8 mouse cellular contexts compared by ENCODE assay signal in the genomic region with DNA sequence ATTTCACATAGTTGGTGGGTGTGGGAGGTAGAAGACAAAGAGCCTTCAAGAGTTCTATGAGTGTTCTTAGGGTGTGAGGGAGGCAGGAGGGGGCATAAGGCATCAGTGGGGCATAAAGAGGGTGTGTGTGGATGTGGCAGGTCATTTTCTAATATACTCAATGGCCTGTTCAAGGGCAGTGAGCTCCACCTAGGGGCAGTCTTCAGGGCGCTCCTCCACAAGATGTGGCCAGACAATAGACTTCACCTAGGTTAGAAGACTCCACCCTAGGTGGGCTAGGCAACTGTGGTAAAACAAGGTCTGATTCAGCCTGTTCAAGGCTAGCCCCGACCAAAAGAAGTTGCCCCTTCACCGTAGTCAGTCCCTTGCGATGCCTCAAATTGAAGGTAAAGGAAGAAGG. TPM values are rescaled to one million over a fixed set of nuclear protein-coding genes. Genes with fewer than 3 reads are reported as not detected.
DNase-seq lines count a peak whose midpoint lies in the region; ATAC-seq lines count a peak whose summit lies in the region.

No protein-coding gene starts in this region.

- peak overlapping the region; percentile 42 for H3K4me3 ChIP-seq in megakaryocyte, embryonic 14.5 days (replicated peaks)

- H3K4me1 ChIP-seq in megakaryocyte, embryonic 14.5 days: peaks cover 38% of the 10 kb centered on the region

- peaks cover 21% of the 10 kb centered on the region for H3K36me3 ChIP-seq in megakaryocyte, embryonic 14.5 days (replicated peaks; ENCODE audit: low read length)

- H3K9me3 ChIP-seq in megakaryocyte, embryonic 14.5 days: peaks cover 4% of the 10 kb centered on the region

- peaks cover 2% of the 10 kb centered on the region for H3K27me3 ChIP-seq in megakaryocyte, embryonic 14.5 days (replicated peaks)

- no peak for ATAC-seq in CD4-positive, CD25-positive, alpha-beta regulatory T cell, adult 4 months
- ATAC-seq in megakaryocyte, adult 5-6 weeks (ENCODE audit: poor library complexity, severe bottlenecking): no peak

- peak; percentile 33 for DNase-seq in CD4-positive, CD25-positive, alpha-beta regulatory T cell, adult 2 months (ENCODE audit: low read depth, low spot score)
- DNase-seq in kidney, adult 9 months: peak; percentile 66
- DNase-seq in natural killer cell, adult 2 months (ENCODE audit: low spot score in 2 of 2): peak; percentile 24 to 26
- DNase-seq in ovary, postnatal 10 days (ENCODE audit: low spot score): no peak
- no peak for DNase-seq in Muller cell, postnatal 12 days (ENCODE audit: inconsistent ontology term)

RNA-seq across cellular contexts. Expression of a gene that starts 1.3 kb away (rescaled TPM):
- polyA plus RNA-seq in CD4-positive, CD25-positive, alpha-beta regulatory T cell, adult 4 months (2017; shearing (Covaris generic)): 10 to 100 TPM; 66.1 to 98.7 TPM
- polyA plus RNA-seq in megakaryocyte, embryonic 14.5 days (2012; ENCODE audit: insufficient read depth, low replicate concordance): 163 and 262 TPM in 2 replicates
- total RNA-seq in megakaryocyte, adult 5-6 weeks (2015): 8.9 and 14.9 TPM in 2 replicates
- total RNA-seq in megakaryocyte, adult 5-6 weeks (2017): 19.1 and 29.2 TPM in 2 replicates

RNA-seq across cellular contexts. Expression of a gene that starts 23.8 kb away (rescaled TPM):
- polyA plus RNA-seq in CD4-positive, CD25-positive, alpha-beta regulatory T cell, adult 4 months (2017; shearing (Covaris generic)): 10 to 100 TPM; 53.9 to 68.8 TPM
- polyA plus RNA-seq in megakaryocyte, embryonic 14.5 days (2012; ENCODE audit: insufficient read depth, low replicate concordance): 8.5 and 18.4 TPM in 2 replicates
- 19.2 and 27.7 TPM in 2 replicates for total RNA-seq in megakaryocyte, adult 5-6 weeks (2015)
- total RNA-seq in megakaryocyte, adult 5-6 weeks (2017): 38.1 and 49.8 TPM in 2 replicates

RNA-seq across cellular contexts. Expression of a gene that starts 28.8 kb away (rescaled TPM):
- polyA plus RNA-seq in CD4-positive, CD25-positive, alpha-beta regulatory T cell, adult 4 months (2017; shearing (Covaris generic)): not detected
- not detected in 2 replicates for polyA plus RNA-seq in megakaryocyte, embryonic 14.5 days (2012; ENCODE audit: insufficient read depth, low replicate concordance)
- not detected in 2 replicates for total RNA-seq in megakaryocyte, adult 5-6 weeks (2015)
- not detected in 2 replicates for total RNA-seq in megakaryocyte, adult 5-6 weeks (2017)

RNA-seq across cellular contexts. Expression of a gene that starts 29.4 kb away (rescaled TPM):
- polyA plus RNA-seq in CD4-positive, CD25-positive, alpha-beta regulatory T cell, adult 4 months (2017; shearing (Covaris generic)): not detected
- polyA plus RNA-seq in megakaryocyte, embryonic 14.5 days (2012; ENCODE audit: insufficient read depth, low replicate concordance): 2.3 TPM in 1 of 2 replicates, not detected in the other
- not detected in 2 replicates for total RNA-seq in megakaryocyte, adult 5-6 weeks (2015)
- not detected in 2 replicates for total RNA-seq in megakaryocyte, adult 5-6 weeks (2017)

RNA-seq across cellular contexts. Expression of a gene that starts 42.9 kb away (rescaled TPM):
- under 1 TPM in 1 of 2 experiments, not detected in 1; 0.27 TPM for polyA plus RNA-seq in CD4-positive, CD25-positive, alpha-beta regulatory T cell, adult 4 months (2017; shearing (Covaris generic))
- 0.03 TPM in 1 of 2 replicates, not detected in the other for polyA plus RNA-seq in megakaryocyte, embryonic 14.5 days (2012; ENCODE audit: insufficient read depth, low replicate concordance)
- total RNA-seq in megakaryocyte, adult 5-6 weeks (2015): not detected in 2 replicates
- not detected in 2 replicates for total RNA-seq in megakaryocyte, adult 5-6 weeks (2017)

Comparison
In these comparisons a context has a peak if more than half of its experiments do, and no peak if none do; other contexts are left out.
1. DNase-seq: peak in CD4-positive, CD25-positive, alpha-beta regulatory T cell, adult 2 months (single experiment), kidney, adult 9 months (single experiment) and natural killer cell, adult 2 months (2 of 2); none in ovary, postnatal 10 days (single experiment) and Muller cell, postnatal 12 days (single experiment).